Mouse (Mus musculus) common myeloid progenitor, adult 5-6 weeks (primary cell): ENCODE data around the gene Trim62. TPM values are rescaled to one million over a fixed set of nuclear protein-coding genes. Genes with fewer than 3 reads are reported as not detected.
A peak's percentile ranks its signal among the peaks of the same experiment; 100 is the strongest.

ENCODE experiments used
- ATAC-seq: replicated peaks from 2 replicates; pipeline ENCODE4 v1.8.0; 2016; ENCODE audit warnings: low read depth, mild to moderate bottlenecking, moderate TSS enrichment, inconsistent platforms; ENCODE audit not compliant: poor library complexity, severe bottlenecking
- total RNA-seq: library from RNA; stranded (forward); fragments of 200-1000, 187-1606 nt; gene quantifications from 2 replicates; pipeline ENCODE4 v1.2.3, GENCODE M21; 2017

Trim62 gene
- total RNA-seq, 1 experiment from 2014 or later, result 0.37 TPM

- ATAC-seq, result peak; percentile 30
Observed at GRCm38 (mm10) chr4:128883801-128884710, 676 bp downstream of the Trim62 start.

GRCm38 (mm10) chr4:128884711-128885095 lies 1.3 kb downstream of the Trim62 start:
- ATAC-seq, result no peak

- no peak for ATAC-seq
Observed at GRCm38 (mm10) chr4:128885540-128885939, 2.2 kb downstream of the Trim62 start.

GRCm38 (mm10) chr4:128886571-128886970 lies 3.2 kb downstream of the Trim62 start:
- no peak for ATAC-seq

- ATAC-seq, result no peak
Observed at GRCm38 (mm10) chr4:128887026-128887425, 3.6 kb downstream of the Trim62 start.

- no peak for ATAC-seq
Observed at GRCm38 (mm10) chr4:128887641-128888091, 4.3 kb downstream of the Trim62 start.

- ATAC-seq, result no peak
Observed at GRCm38 (mm10) chr4:128888436-128888990, 5.1 kb downstream of the Trim62 start.

- no peak for ATAC-seq
Observed at GRCm38 (mm10) chr4:128889752-128890630, 6.6 kb downstream of the Trim62 start.

GRCm38 (mm10) chr4:128891157-128891556 lies 7.8 kb downstream of the Trim62 start:
- peak; percentile 63 for ATAC-seq

- ATAC-seq, result no peak
Observed at GRCm38 (mm10) chr4:128891746-128892145, 8.4 kb downstream of the Trim62 start.

- no peak for ATAC-seq
Observed at GRCm38 (mm10) chr4:128892188-128892587, 8.8 kb downstream of the Trim62 start.

- ATAC-seq, result no peak
Observed at GRCm38 (mm10) chr4:128894112-128894511, 10.7 kb downstream of the Trim62 start.

GRCm38 (mm10) chr4:128895841-128896240 lies 12.5 kb downstream of the Trim62 start:
- ATAC-seq, result no peak

GRCm38 (mm10) chr4:128896667-128897066 lies 13.3 kb downstream of the Trim62 start:
- ATAC-seq, result no peak

GRCm38 (mm10) chr4:128897911-128898421 lies 14.6 kb downstream of the Trim62 start:
- ATAC-seq, result no peak

GRCm38 (mm10) chr4:128899332-128899731 lies 16.0 kb downstream of the Trim62 start:
- peak; percentile 67 for ATAC-seq

- no peak for ATAC-seq
Observed at GRCm38 (mm10) chr4:128900484-128900883, 17.1 kb downstream of the Trim62 start.

GRCm38 (mm10) chr4:128902390-128902789 lies 19.0 kb downstream of the Trim62 start:
- no peak for ATAC-seq

GRCm38 (mm10) chr4:128904035-128904800 lies 20.8 kb downstream of the Trim62 start:
- ATAC-seq, result no peak
